Mouse (Mus musculus) myocyte (in vitro differentiated cells): ENCODE results near the gene Hmcn2.

ENCODE experiments used
- E2F4 ChIP-seq: IDR thresholded peaks from one replicate; pipeline ENCODE4 v1.6.1; 2011; ENCODE audit warnings: mild to moderate bottlenecking, control low read depth, moderate library complexity; ENCODE audit not compliant: insufficient read depth
- MAX ChIP-seq: IDR thresholded peaks from one replicate; pipeline ENCODE4 v1.6.1; 2011; ENCODE audit warnings: low read depth, mild to moderate bottlenecking, control low read depth
- POLR2A ChIP-seq: IDR thresholded peaks from one replicate; pipeline ENCODE4 v1.6.1; 2011; ENCODE audit warnings: low read depth, mild to moderate bottlenecking, control low read depth, moderate library complexity; ENCODE audit not compliant: insufficient read length
- SRF ChIP-seq: IDR thresholded peaks from one replicate; pipeline ENCODE4 v1.6.1; 2011; ENCODE audit warnings: low read depth; ENCODE audit not compliant: control insufficient read depth, insufficient read length
- USF1 ChIP-seq: IDR thresholded peaks from one replicate; pipeline ENCODE4 v1.6.1; 2011; ENCODE audit warnings: low read depth, mild to moderate bottlenecking, control low read depth, moderate library complexity

- TF ChIP-seq MAX (no peak), SRF (no peak), USF1 (no peak), E2F4 (no peak), POLR2A (no peak)
Measured at GRCm38 (mm10) chr2:31267447-31267846, 46.8 kb upstream of the Hmcn2 start.
